Mouse (Mus musculus): ENCODE measurements around the gene Helz. TPM values are rescaled to one million over a fixed set of nuclear protein-coding genes. Genes with fewer than 3 reads are reported as not detected.
A peak's percentile ranks its signal among the peaks of the same experiment; 100 is the strongest.

Gene Helz
- polyA plus RNA-seq, 1 experiment from 2014 or later = 11.7 TPM

GRCm38 (mm10) chr11:107524966-107525365 is 22.8 kb upstream of the Helz start:
- no peak overlapping the region for H3K4me2 ChIP-seq (ENCODE audit: low read length)
- no peaks in the 10 kb centered on the region for H3K4me1 ChIP-seq (replicated peaks; ENCODE audit: insufficient read depth, low read length)
- no peaks in the 10 kb centered on the region for H3K9me3 ChIP-seq (replicated peaks; ENCODE audit: low read length)
- DNase-seq (ENCODE audit: low spot score) = no peak
- H3K27ac ChIP-seq = no peak overlapping the region
- H3K9ac ChIP-seq (ENCODE audit: low read depth, low read length) = no peak overlapping the region
- no peak overlapping the region for H3K4me3 ChIP-seq (replicated peaks; ENCODE audit: low read depth, low read length)
- no peaks in the 10 kb centered on the region for H3K36me3 ChIP-seq (ENCODE audit: insufficient read depth, low read length)
- no peaks in the 10 kb centered on the region for H3K27me3 ChIP-seq (ENCODE audit: insufficient read depth, low read length)
- TF ChIP-seq CTCF (IDR thresholded peaks at IDR 0.05; ENCODE audit: low read depth) = no peak
- 79% methylated on average over 1 of the region's 1 CpGs for WGBS
- no peak for ATAC-seq (replicated peaks; ENCODE audit: low FRiP score, low read depth)

GRCm38 (mm10) chr11:107527632-107528031 is 20.1 kb upstream of the Helz start:
- Histone ChIP-seq H3K27ac (no peak overlapping the region), H3K9me3 (replicated peaks; ENCODE audit: low read length) (no peaks in the 10 kb centered on the region), H3K36me3 (ENCODE audit: insufficient read depth, low read length) (no peaks in the 10 kb centered on the region)

DNA sequence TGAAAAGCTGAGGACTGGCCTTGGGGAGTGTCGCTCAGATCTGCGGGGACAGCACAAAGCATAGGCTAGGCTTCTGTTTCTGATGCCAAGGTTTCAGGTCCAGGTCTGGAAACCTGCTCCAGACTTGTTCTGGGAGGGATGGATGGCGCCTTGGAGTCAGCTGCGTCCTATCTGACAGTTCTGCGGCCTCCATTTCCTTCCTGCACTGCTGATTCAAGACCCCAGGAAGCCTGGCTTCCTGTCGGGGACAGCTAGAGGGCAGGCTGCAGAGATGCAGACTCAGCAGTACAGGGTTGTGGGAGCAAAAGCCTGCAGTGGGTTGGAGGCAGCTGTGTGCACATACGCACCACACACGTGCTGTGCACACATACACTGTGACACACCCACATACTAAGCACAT is 18.4 kb upstream of the Helz start:
- DNase-seq (ENCODE audit: low spot score) = peak; percentile 78
- peak overlapping the region; percentile 63 for H3K27ac ChIP-seq
- peak; percentile 43; the same call in 1 of the 2 replicates for ATAC-seq (replicated peaks; ENCODE audit: low FRiP score, low read depth)

More at GRCm38 (mm10) chr11:107527632-107528031, 20.1 kb upstream of the Helz start:
- WGBS = 66% methylated on average over 3 of the region's 3 CpGs
- TF ChIP-seq CTCF (IDR thresholded peaks at IDR 0.05; ENCODE audit: low read depth) = no peak
- H3K4me3 ChIP-seq (replicated peaks; ENCODE audit: low read depth, low read length) = no peak overlapping the region
- H3K9ac ChIP-seq (ENCODE audit: low read depth, low read length) = no peak overlapping the region
- no peak overlapping the region for H3K4me2 ChIP-seq (ENCODE audit: low read length)
- H3K27me3 ChIP-seq (ENCODE audit: insufficient read depth, low read length) = no peaks in the 10 kb centered on the region
- DNase-seq (ENCODE audit: low spot score) = no peak
- ATAC-seq (replicated peaks; ENCODE audit: low FRiP score, low read depth) = no peak
- H3K4me1 ChIP-seq (replicated peaks; ENCODE audit: insufficient read depth, low read length) = no peaks in the 10 kb centered on the region

GRCm38 (mm10) chr11:107531445-107531844 is 16.3 kb upstream of the Helz start:
- 73% methylated on average over 4 of the region's 4 CpGs for WGBS
- Histone ChIP-seq H3K4me1 (replicated peaks; ENCODE audit: insufficient read depth, low read length) (no peaks in the 10 kb centered on the region), H3K4me2 (ENCODE audit: low read length) (no peak overlapping the region), H3K9ac (ENCODE audit: low read depth, low read length) (no peak overlapping the region), H3K9me3 (replicated peaks; ENCODE audit: low read length) (no peaks in the 10 kb centered on the region), H3K27me3 (ENCODE audit: insufficient read depth, low read length) (no peaks in the 10 kb centered on the region), H3K4me3 (replicated peaks; ENCODE audit: low read depth, low read length) (no peak overlapping the region), H3K36me3 (ENCODE audit: insufficient read depth, low read length) (no peaks in the 10 kb centered on the region), H3K27ac (no peak overlapping the region)
- ATAC-seq (replicated peaks; ENCODE audit: low FRiP score, low read depth) (no peak), DNase-seq (ENCODE audit: low spot score) (no peak)
- TF ChIP-seq CTCF (IDR thresholded peaks at IDR 0.05; ENCODE audit: low read depth) = no peak

More for the DNA sequence above, 18.4 kb upstream of the Helz start:
- no peak overlapping the region for H3K9ac ChIP-seq (ENCODE audit: low read depth, low read length)
- H3K9me3 ChIP-seq (replicated peaks; ENCODE audit: low read length) = no peaks in the 10 kb centered on the region
- no peaks in the 10 kb centered on the region for H3K4me1 ChIP-seq (replicated peaks; ENCODE audit: insufficient read depth, low read length)
- H3K27me3 ChIP-seq (ENCODE audit: insufficient read depth, low read length) = no peaks in the 10 kb centered on the region
- H3K4me2 ChIP-seq (ENCODE audit: low read length) = no peak overlapping the region
- TF ChIP-seq CTCF (IDR thresholded peaks at IDR 0.05; ENCODE audit: low read depth) = peak; percentile 54
- 29% methylated on average over 8 of the region's 8 CpGs for WGBS
- H3K4me3 ChIP-seq (replicated peaks; ENCODE audit: low read depth, low read length) = no peak overlapping the region
- H3K36me3 ChIP-seq (ENCODE audit: insufficient read depth, low read length) = no peaks in the 10 kb centered on the region

- H3K4me1 ChIP-seq (replicated peaks; ENCODE audit: insufficient read depth, low read length) = no peaks in the 10 kb centered on the region
- no peaks in the 10 kb centered on the region for H3K36me3 ChIP-seq (ENCODE audit: insufficient read depth, low read length)
- no peaks in the 10 kb centered on the region for H3K9me3 ChIP-seq (replicated peaks; ENCODE audit: low read length)
- no peaks in the 10 kb centered on the region for H3K27me3 ChIP-seq (ENCODE audit: insufficient read depth, low read length)
- no peak for TF ChIP-seq CTCF (IDR thresholded peaks at IDR 0.05; ENCODE audit: low read depth)
- no peak overlapping the region for H3K4me2 ChIP-seq (ENCODE audit: low read length)
- no peak overlapping the region for H3K4me3 ChIP-seq (replicated peaks; ENCODE audit: low read depth, low read length)
- no peak overlapping the region for H3K9ac ChIP-seq (ENCODE audit: low read depth, low read length)
- H3K27ac ChIP-seq = no peak overlapping the region
- ATAC-seq (replicated peaks; ENCODE audit: low FRiP score, low read depth) (no peak), DNase-seq (ENCODE audit: low spot score) (no peak)
- 48% methylated on average over 4 of the region's 5 CpGs for WGBS
Observed at GRCm38 (mm10) chr11:107532271-107532670, 15.5 kb upstream of the Helz start.

GRCm38 (mm10) chr11:107538994-107539393 is 8.7 kb upstream of the Helz start:
- Histone ChIP-seq H3K9me3 (replicated peaks; ENCODE audit: low read length) (no peaks in the 10 kb centered on the region), H3K9ac (ENCODE audit: low read depth, low read length) (no peak overlapping the region), H3K36me3 (ENCODE audit: insufficient read depth, low read length) (no peaks in the 10 kb centered on the region), H3K4me3 (replicated peaks; ENCODE audit: low read depth, low read length) (no peak overlapping the region), H3K27ac (no peak overlapping the region), H3K27me3 (ENCODE audit: insufficient read depth, low read length) (no peaks in the 10 kb centered on the region), H3K4me1 (replicated peaks; ENCODE audit: insufficient read depth, low read length) (no peaks in the 10 kb centered on the region), H3K4me2 (ENCODE audit: low read length) (no peak overlapping the region)
- DNase-seq (ENCODE audit: low spot score) = no peak
- WGBS = 93% methylated on average over 4 of the region's 4 CpGs
- ATAC-seq (replicated peaks; ENCODE audit: low FRiP score, low read depth) = no peak
- TF ChIP-seq CTCF (IDR thresholded peaks at IDR 0.05; ENCODE audit: low read depth) = no peak

DNA sequence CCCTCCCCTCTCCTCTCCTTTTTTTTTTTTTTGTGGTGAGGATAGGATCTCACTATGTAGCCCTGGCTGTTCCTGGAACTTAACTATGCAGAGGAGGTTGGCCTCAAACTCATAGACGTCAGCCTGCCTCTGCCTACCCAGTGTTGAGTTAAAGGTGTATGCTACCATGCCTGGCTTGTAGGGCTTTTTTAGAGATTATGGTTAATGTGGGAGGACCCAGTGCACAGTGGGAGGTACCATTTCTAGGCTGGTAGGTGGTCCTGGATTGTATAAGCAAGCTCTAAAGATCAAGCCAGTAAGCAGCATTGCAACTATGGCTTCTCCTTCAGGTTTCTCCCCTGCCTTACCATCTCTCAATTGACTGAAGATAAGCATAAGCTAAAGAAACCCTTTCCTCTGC is 7.4 kb upstream of the Helz start:
- Histone ChIP-seq H3K27ac (no peak overlapping the region), H3K4me3 (replicated peaks; ENCODE audit: low read depth, low read length) (no peak overlapping the region), H3K9ac (ENCODE audit: low read depth, low read length) (no peak overlapping the region), H3K4me2 (ENCODE audit: low read length) (no peak overlapping the region), H3K36me3 (ENCODE audit: insufficient read depth, low read length) (no peaks in the 10 kb centered on the region), H3K9me3 (replicated peaks; ENCODE audit: low read length) (no peaks in the 10 kb centered on the region), H3K27me3 (ENCODE audit: insufficient read depth, low read length) (no peaks in the 10 kb centered on the region), H3K4me1 (replicated peaks; ENCODE audit: insufficient read depth, low read length) (no peaks in the 10 kb centered on the region)
- no peak for ATAC-seq (replicated peaks; ENCODE audit: low FRiP score, low read depth)
- no peak for DNase-seq (ENCODE audit: low spot score)
- TF ChIP-seq CTCF (IDR thresholded peaks at IDR 0.05; ENCODE audit: low read depth) = no peak
- WGBS = 67% methylated on average over 1 of the region's 1 CpGs
